Mouse (Mus musculus): Measurements from ENCODE around the gene Slc25a4.
A peak's percentile ranks its signal among the peaks of the same experiment; 100 is the strongest.

The Slc25a4 gene

GRCm38 (mm10) chr8:46204974-46205640 lies 6.0 kb downstream of the Slc25a4 start:
- no peak for DNase-seq (ENCODE audit: low spot score)

GRCm38 (mm10) chr8:46204301-46204700 lies 6.8 kb downstream of the Slc25a4 start:
- no peak for DNase-seq (ENCODE audit: low spot score)

- DNase-seq (ENCODE audit: low spot score): no peak
These were observed 8.7 kb downstream of the Slc25a4 start for GRCm38 (mm10) chr8:46202350-46202749.

DNA sequence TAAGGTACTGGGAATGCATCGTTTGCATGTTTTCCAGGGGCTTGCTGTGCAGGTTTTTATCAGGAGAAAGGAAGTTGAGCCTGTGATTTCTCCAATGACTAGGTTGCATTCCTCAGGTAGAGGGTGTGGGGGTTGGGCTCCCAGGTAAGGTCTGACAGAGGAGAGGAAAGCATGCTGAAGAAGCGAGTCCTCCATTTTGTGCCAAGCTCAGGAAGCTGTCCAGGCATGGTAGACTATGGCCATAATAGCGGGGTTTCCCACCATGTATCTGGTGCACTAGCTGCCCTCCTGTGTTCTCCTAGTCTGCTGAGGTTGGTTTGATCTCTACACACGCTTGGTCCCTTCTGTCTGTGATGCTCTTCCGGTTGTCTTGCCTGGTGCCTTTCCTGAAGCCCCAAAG lies 13.4 kb downstream of the Slc25a4 start:
- no peak for DNase-seq (ENCODE audit: low spot score)

DNA sequence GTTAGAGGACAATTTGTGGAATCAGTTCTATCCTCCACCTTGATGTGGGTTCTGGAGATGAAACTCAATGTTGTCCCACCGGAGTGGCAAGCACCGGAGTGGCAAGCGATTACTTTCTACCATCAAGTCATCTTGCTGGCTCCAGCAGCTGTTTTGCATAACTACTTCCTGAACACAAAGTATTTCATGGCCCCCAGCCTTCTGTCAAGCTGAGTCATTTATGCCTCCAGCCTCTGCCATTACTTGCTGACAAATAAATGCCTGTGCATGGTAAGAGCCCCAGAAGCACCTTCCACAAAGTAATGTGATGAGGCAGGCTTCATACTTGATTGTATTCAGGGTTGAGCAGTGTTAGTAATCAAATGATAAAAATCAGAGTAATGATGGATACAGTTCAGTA lies 14.2 kb downstream of the Slc25a4 start:
- no peak for DNase-seq (ENCODE audit: low spot score)

DNA sequence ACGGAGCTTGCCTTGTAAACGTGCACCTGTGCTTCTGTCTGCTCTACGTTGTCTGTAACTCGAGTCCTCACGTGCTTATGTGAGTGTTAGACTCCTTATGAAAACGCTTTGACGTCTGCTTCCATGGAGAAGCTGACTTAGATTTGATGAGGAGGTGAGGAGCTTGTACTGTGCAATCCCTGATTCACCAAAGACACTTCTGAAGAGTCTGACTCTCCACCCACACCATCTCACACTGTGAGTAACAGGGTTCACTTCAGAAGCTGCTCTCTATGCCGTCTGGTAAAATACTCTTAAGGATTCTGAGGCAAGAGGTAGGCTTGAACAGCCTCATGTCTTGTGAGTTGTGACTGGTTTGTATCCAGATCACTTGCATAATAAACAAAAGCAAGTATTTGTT lies 18.0 kb downstream of the Slc25a4 start:
- no peak for DNase-seq (ENCODE audit: low spot score)

- DNase-seq (ENCODE audit: low spot score): peak; percentile 54
These were observed 25.7 kb downstream of the Slc25a4 start for GRCm38 (mm10) chr8:46185361-46185760.

DNA sequence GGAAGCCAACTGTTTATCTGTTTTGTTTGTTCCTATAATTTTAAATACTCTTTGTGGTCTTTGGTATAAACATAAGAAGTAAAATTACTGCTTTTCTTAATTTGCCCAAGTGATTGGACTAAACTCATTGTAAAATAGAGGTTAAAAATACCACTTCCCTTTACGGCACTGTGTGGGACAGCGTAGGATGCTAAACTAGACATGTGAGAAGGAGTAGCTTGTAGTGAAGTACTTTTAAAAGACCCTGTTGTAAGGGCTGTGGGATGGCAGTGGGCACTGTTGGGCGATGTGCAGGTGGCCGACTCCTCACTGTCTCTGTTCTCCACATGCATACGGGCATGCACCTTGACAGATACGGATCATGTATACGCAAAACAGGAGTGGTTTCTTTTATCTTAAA lies 30.9 kb downstream of the Slc25a4 start:
- DNase-seq (ENCODE audit: low spot score): no peak

- no peak for DNase-seq (ENCODE audit: low spot score)
These were observed 37.4 kb downstream of the Slc25a4 start for GRCm38 (mm10) chr8:46173651-46174050.

DNA sequence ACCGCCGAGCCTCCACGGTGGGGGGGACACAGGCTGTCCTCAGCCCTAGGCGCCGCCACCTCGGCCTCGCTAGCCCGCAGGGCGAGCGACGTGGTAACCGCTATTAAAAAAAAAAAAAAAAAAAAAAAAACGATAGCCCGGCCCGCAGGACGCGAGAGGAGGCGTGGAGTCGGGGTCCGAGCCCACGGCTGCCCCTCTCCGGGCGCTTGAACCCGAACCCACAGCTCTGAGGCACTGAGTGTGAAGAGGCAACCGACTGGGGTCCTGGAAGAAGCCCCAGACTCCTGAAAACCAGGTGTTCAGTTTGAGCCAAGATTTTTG lies 47.3 kb downstream of the Slc25a4 start:
- DNase-seq (ENCODE audit: low spot score): no peak

DNA sequence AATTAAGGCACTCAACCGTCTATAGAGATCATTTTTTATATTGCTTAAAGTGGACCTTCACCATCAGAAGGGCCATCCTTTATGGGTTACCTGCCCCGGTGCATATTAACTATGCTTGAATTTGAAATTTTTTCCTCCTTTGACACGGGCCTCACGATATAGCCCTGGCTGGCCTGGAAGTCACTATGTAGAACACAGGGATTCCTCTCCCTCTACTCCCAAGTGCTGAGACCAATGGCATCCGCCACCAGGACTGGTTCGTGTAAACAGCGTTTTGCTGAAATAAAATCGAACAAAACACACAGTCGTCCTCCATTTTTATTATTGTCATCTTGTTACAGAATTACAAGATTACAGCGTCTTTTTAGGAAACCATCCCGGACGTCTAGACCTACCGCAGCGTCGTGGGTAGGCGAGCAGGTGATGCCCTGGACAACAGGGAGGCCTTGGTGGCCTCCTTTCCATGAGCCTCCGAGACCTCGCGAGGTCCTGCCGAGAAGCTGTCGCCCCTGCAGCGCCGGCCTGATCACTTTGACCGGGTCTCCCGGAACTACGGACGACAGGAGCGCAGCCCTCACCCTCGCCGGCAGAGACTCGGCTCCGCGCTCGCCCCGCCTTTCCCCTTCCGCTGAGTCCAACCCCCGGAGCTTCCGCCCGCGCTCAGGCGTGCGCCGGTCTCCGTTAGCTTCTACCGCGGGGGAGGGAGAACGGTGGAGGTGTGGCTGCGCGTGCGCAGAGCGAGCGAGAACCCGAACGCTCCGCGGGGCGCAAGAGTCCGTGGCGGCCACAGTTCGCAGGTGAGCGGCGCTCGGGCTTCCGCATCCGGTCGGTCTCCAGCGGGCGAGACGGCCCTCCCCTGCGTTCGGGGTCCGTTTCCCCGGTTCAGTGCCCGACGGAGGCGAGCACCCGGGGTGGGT lies 47.9 kb downstream of the Slc25a4 start:
- peak; percentile 97 for DNase-seq (ENCODE audit: low spot score)
